Mouse (Mus musculus) forebrain, embryonic 11.5 days (tissue): ENCODE data around the gene Myo3b. TPM values are rescaled to one million over a fixed set of nuclear protein-coding genes. Genes with fewer than 3 reads are reported as not detected.

ENCODE experiments used
- ATAC-seq: fragments of 200-750 bp; cut with Nextera tagmentation; replicated peaks from 2 replicates; pipeline ENCODE4 v1.8.0; 2017; ENCODE audit warnings: moderate TSS enrichment; ENCODE audit not compliant: low FRiP score
- DNase-seq: peaks from one replicate; pipeline ENCODE4 v3.0.0-alpha.2; 2017; ENCODE audit warnings: low spot score
- H3K27ac ChIP-seq: fragments of 300-500 bp; sonication (generic); 2 replicates; pipeline ENCODE4 v1.5.1; 2014; ENCODE audit warnings: low read depth, low read length
- H3K27me3 ChIP-seq: fragments of 300-500 bp; sonication (generic); 2 replicates; pipeline ENCODE4 v1.6.1; 2014; ENCODE audit warnings: mild to moderate bottlenecking, low read length, mixed read lengths; ENCODE audit not compliant: control insufficient read depth, insufficient read depth
- H3K36me3 ChIP-seq: fragments of 300-500 bp; sonication (generic); 2 replicates; pipeline ENCODE4 v1.6.1; 2014; ENCODE audit warnings: mild to moderate bottlenecking, low read length, moderate library complexity, mixed read lengths; ENCODE audit not compliant: control insufficient read depth, insufficient read depth
- H3K4me1 ChIP-seq: fragments of 300-500 bp; sonication (generic); replicated peaks from 2 replicates; pipeline ENCODE4 v1.6.1; 2014; ENCODE audit warnings: low read length, mixed read lengths; ENCODE audit not compliant: control insufficient read depth, insufficient read depth
- H3K4me2 ChIP-seq: fragments of 300-500 bp; sonication (generic); 2 replicates; pipeline ENCODE4 v1.6.1; 2014; ENCODE audit warnings: low read depth, mild to moderate bottlenecking, low read length, moderate library complexity, mixed read lengths; ENCODE audit not compliant: severe bottlenecking
- H3K4me3 ChIP-seq: fragments of 300-500 bp; sonication (generic); 2 replicates; pipeline ENCODE4 v1.5.1; 2014; ENCODE audit warnings: low read depth, low read length
- H3K9ac ChIP-seq: fragments of 300-500 bp; sonication (generic); 2 replicates; pipeline ENCODE4 v1.6.1; 2014; ENCODE audit warnings: low read length
- H3K9me3 ChIP-seq: fragments of 300-500 bp; sonication (generic); 2 replicates; pipeline ENCODE4 v1.6.1; 2016; ENCODE audit warnings: low read length, mixed read lengths; ENCODE audit not compliant: control insufficient read depth
- WGBS: fragments of 180-500 bp; shearing (Covaris S2); extraction: QIAGEN DNeasy Blood & Tissue Kit; methylation state at CpG from one replicate; pipeline ENCODE4 v1.1.7; 2014; 5-methylcytosine and 5-hydroxymethylcytosine counted together
- polyA plus RNA-seq: library from polyadenylated mRNA; unstranded; fragments of >200 nt; fragmentation: Nextera tagmentation; extraction: Ambion mirVana; gene quantifications from 2 replicates; pipeline ENCODE4 v1.2.1, GENCODE M21; 2014

Myo3b gene
- polyA plus RNA-seq, 1 experiment from 2014 or later, result not detected

DNA sequence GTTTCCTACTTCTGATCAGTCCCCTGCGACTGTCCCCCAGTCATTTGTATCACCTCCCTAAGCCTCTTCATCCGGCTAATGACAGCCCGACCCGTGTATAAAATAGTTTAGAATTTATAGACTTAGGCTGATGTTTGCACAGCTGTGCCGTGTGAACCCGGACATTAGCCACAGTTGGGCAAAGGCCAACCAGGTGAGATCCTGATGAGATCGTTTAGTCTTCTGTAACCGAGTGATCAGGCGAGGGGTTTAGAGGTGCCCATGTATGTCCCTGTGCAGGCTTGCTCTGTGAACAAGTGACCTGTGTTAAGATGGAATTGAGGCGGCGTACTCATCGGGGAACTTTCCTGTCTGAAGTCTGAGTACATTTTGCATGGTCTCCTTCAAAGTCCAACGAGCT, 373.4 kb downstream of the Myo3b start:
- H3K9me3 ChIP-seq, result no peaks in the 10 kb centered on the region
- peaks cover 5% of the 10 kb centered on the region; the same call in 1 of the 2 replicates for H3K4me1 ChIP-seq
- H3K27me3 ChIP-seq, result no peaks in the 10 kb centered on the region
- no peaks in the 10 kb centered on the region for H3K36me3 ChIP-seq
- DNase-seq (no peak), ATAC-seq (no peak)
- H3K4me3 ChIP-seq, result no peak overlapping the region
- WGBS, result 77% methylated on average over 13 of the region's 13 CpGs
- H3K9ac ChIP-seq, result no peak overlapping the region
- H3K27ac ChIP-seq, result no peak overlapping the region
- no peak overlapping the region for H3K4me2 ChIP-seq

DNA sequence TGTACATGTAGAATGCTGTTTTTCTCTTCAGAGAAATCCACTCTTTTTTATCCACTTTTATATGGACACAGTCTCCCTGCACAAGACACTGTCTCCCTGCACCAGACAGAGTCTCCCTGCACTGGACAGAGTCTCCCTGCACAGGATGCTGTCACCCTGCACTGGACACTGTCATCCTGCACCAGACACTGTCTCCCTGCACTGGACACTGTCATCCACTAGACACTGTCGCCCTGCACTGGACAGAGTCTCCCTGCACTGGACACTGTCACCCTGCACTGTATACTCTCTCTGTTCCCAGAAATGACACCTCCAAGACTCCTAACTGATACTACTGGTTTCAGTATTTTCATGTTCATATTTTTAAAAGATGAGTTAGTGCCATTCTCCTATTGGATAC, 375.5 kb downstream of the Myo3b start:
- H3K27ac ChIP-seq, result no peak overlapping the region
- no peaks in the 10 kb centered on the region for H3K4me1 ChIP-seq
- H3K27me3 ChIP-seq, result no peaks in the 10 kb centered on the region
- no peak overlapping the region for H3K9ac ChIP-seq
- no peaks in the 10 kb centered on the region for H3K9me3 ChIP-seq
- ATAC-seq (no peak), DNase-seq (no peak)
- H3K36me3 ChIP-seq, result no peaks in the 10 kb centered on the region
- no peak overlapping the region for H3K4me3 ChIP-seq
- no peak overlapping the region for H3K4me2 ChIP-seq
- 82% methylated on average over 1 of the region's 1 CpGs for WGBS

DNA sequence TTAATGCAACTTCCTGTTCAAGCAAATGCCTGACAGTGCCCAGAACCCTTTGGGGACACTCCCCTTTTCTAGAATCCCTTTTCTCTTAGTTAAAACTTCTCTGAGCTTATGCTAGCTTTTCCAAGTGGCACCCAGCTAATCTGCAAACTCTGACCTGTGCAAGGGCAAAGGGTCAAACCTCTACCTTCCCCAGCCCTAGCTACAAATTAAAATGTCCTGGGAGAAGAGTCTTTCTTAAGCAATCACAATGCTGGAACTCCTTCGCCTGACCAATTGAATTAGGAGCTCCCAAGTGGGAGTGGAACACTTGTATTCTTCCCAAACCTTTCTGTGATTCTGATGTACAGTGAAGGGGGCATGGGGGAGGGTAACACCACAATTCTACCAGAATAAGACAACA, 376.6 kb downstream of the Myo3b start:
- ATAC-seq, result no peak
- Histone ChIP-seq H3K36me3 (no peaks in the 10 kb centered on the region), H3K27ac (no peak overlapping the region), H3K4me1 (no peaks in the 10 kb centered on the region), H3K9me3 (no peaks in the 10 kb centered on the region), H3K4me2 (no peak overlapping the region), H3K4me3 (no peak overlapping the region), H3K27me3 (no peaks in the 10 kb centered on the region), H3K9ac (no peak overlapping the region)
- WGBS, result 84% methylated on average over 1 of the region's 1 CpGs
- no peak for DNase-seq

DNA sequence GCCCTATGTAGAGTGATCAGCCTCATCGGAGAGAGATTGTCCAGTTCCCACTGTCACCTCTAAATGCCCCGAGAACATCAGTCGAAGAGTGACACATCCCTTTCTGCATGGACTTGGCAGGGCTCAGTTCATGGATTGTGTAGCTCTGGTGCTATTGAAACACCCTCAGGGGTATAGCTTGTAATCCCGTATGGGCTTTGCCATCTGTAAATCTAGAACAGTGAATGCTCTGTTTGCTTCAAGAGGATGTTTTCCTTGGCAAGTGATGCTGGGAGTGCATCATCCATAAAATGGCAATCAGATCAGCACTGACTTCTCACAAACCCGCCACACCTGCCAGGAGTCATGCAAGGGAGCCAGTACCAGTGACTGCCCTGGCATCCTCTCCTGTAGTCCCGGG, 380.4 kb downstream of the Myo3b start:
- DNase-seq, result no peak
- no peak for ATAC-seq
- WGBS, result 87% methylated on average over 6 of the region's 6 CpGs
- no peak overlapping the region for H3K27ac ChIP-seq
- H3K27me3 ChIP-seq, result no peaks in the 10 kb centered on the region
- H3K36me3 ChIP-seq, result no peaks in the 10 kb centered on the region
- H3K9ac ChIP-seq, result no peak overlapping the region
- no peak overlapping the region for H3K4me2 ChIP-seq
- H3K4me1 ChIP-seq, result no peaks in the 10 kb centered on the region
- no peaks in the 10 kb centered on the region for H3K9me3 ChIP-seq
- H3K4me3 ChIP-seq, result no peak overlapping the region

DNA sequence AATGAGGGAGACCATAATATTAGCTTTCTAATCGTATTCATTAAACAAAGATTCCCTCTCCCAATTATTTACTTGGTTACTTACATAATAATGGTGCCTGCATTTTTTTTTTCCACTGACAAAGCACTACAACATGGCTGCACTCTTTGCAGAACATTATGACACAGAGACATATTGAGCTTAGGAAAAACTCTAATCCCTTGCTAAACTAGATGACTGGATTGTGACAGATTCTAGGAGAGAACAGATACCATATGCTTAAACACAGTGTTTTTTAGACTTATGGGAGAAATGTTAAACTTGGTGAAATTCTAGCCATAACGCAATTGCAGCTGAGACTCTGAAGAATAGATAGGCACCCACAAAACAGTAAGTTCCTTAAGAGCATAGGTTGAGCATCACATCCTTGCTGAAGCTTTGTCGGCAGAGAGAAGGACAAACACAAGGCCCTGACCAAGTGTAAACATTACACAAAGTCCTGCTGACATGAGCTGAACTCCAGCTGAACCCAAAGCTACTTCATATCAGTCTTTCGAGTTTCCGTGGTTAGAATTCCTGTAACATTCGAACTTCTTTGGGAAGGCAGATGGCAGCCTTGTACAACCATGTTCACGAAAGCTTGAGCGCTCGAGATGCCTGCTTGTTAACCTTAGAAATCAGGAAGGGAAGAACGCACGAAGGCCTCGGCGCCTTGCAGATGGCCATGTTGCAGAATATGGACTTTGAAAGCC, 382.4 kb downstream of the Myo3b start:
- Histone ChIP-seq H3K4me3 (no peak overlapping the region), H3K36me3 (no peaks in the 10 kb centered on the region), H3K27ac (no peak overlapping the region), H3K9ac (no peak overlapping the region), H3K9me3 (no peaks in the 10 kb centered on the region), H3K4me2 (no peak overlapping the region), H3K4me1 (no peaks in the 10 kb centered on the region), H3K27me3 (no peaks in the 10 kb centered on the region)
- DNase-seq (no peak), ATAC-seq (no peak)
- WGBS, result 89% methylated on average over 13 of the region's 13 CpGs

DNA sequence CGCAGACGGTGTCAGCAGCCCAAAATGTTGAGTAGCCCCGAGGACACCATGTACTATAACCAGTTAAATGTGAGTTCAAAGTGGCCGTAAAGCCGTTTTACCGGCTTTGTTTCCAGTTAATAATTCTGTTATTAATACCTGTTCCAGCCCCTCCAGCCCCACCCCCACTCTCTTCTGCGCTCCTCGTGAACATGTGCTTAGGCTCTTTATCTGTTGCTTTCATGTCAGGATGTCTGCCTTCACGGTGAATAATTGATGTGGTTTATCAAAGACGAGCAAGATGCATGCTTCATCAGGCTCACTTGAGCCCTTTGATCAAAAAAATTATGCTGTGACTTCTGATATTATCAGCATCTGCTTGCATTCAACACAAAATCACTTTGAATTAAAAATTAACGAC, 386.7 kb downstream of the Myo3b start:
- 81% methylated on average over 11 of the region's 11 CpGs for WGBS
- ATAC-seq (no peak), DNase-seq (no peak)
- H3K4me2 ChIP-seq, result no peak overlapping the region
- H3K4me1 ChIP-seq, result no peaks in the 10 kb centered on the region
- no peak overlapping the region for H3K9ac ChIP-seq
- H3K36me3 ChIP-seq, result no peaks in the 10 kb centered on the region
- no peak overlapping the region for H3K27ac ChIP-seq
- no peaks in the 10 kb centered on the region for H3K9me3 ChIP-seq
- no peaks in the 10 kb centered on the region for H3K27me3 ChIP-seq
- H3K4me3 ChIP-seq, result no peak overlapping the region

DNA sequence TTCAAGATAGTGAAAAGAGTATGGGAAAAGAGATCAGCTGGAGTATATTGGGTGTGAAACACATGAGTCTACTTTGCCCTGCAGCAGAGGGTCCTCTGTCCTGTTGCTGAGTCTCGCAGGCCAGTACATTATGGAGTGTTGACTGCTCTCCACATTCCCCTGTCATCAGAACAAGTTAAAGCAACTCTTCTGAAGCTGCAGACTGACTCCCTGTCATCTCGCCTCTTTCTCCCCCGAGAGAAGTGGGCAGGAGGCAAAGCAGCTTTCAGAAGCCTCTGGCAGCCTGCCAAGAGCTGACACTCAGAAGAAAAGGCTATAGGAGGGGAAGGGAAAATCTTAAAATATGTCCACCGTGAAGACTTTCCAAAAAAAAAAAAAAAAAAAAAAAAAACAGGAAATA, 404.1 kb downstream of the Myo3b start:
- ATAC-seq (0 out of 2 replicates have a peak, but pooled peaks have one; percentile 39), DNase-seq (peak; percentile 74)
- 9% methylated on average over 4 of the region's 4 CpGs for WGBS
- no peak overlapping the region for H3K4me3 ChIP-seq
- H3K36me3 ChIP-seq, result no peaks in the 10 kb centered on the region
- H3K4me1 ChIP-seq, result peaks cover 9% of the 10 kb centered on the region; the same call in 1 of the 2 replicates
- H3K9ac ChIP-seq, result no peak overlapping the region
- H3K9me3 ChIP-seq, result no peaks in the 10 kb centered on the region
- peaks cover under 1% of the 10 kb centered on the region; the same call in 1 of the 2 replicates for H3K27me3 ChIP-seq
- no peak overlapping the region for H3K27ac ChIP-seq
- H3K4me2 ChIP-seq, result no peak overlapping the region

DNA sequence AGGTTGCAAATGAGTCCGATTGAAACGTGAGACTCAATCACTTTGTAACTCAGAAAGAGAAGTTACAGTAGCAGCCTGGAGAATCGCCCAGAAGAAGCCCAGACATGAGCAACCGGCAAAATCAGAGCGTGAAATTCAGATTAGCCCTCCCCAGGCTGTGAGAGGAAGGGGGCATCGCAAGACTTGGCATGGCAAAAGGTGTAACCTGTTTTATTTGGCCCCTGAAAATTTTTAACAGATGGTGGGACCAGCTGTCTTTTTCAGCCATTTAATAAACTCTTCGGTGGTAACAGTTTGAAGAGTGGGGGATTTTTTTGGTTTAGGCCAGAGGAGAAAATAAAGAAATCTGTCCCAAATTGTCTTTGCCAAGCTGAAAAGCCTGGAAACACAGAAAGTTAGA, 405.2 kb downstream of the Myo3b start:
- Histone ChIP-seq H3K4me2 (0 out of 2 replicates have a peak overlapping the region, but pooled peaks have one; percentile 24), H3K9ac (no peak overlapping the region), H3K9me3 (no peaks in the 10 kb centered on the region), H3K27ac (no peak overlapping the region), H3K4me1 (peaks cover 9% of the 10 kb centered on the region; the same call in 1 of the 2 replicates), H3K27me3 (peaks cover 2% of the 10 kb centered on the region; the same call in 1 of the 2 replicates), H3K4me3 (no peak overlapping the region), H3K36me3 (no peaks in the 10 kb centered on the region)
- ATAC-seq (no peak), DNase-seq (no peak)
- 21% methylated on average over 7 of the region's 7 CpGs for WGBS

DNA sequence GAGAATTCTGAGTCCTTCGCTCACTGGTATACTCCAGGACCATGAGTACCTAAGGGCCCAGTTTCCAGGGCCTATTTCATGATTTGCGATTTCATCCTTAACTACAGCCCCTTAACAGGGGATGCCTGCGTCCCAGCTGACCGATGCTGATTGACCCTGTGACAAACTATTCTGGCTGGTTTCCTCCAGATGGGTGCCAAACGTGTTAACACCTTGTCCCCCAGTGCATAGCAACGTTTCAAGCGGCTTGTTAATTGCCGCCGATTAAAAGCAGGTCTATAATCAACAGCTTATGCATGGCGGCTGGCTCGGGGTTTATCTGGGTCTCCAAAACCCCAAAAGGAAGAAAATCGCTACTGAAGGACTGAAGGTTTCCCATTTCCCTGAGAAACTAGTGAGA, 417.3 kb downstream of the Myo3b start:
- H3K27me3 ChIP-seq, result peaks cover 2% of the 10 kb centered on the region; the same call in 1 of the 2 replicates
- no peak overlapping the region for H3K27ac ChIP-seq
- no peak for DNase-seq
- no peak; the same call in 1 of the 2 replicates for ATAC-seq
- H3K36me3 ChIP-seq, result no peaks in the 10 kb centered on the region
- H3K9ac ChIP-seq, result no peak overlapping the region
- no peaks in the 10 kb centered on the region for H3K9me3 ChIP-seq
- peak overlapping the region; percentile 37 for H3K4me2 ChIP-seq
- H3K4me3 ChIP-seq, result 0 out of 2 replicates have a peak overlapping the region, but pooled peaks have one; percentile 1
- 10% methylated on average over 12 of the region's 12 CpGs for WGBS
- H3K4me1 ChIP-seq, result no peaks in the 10 kb centered on the region
